Mouse (Mus musculus): ENCODE measurements around the gene Plk5.

DNA sequence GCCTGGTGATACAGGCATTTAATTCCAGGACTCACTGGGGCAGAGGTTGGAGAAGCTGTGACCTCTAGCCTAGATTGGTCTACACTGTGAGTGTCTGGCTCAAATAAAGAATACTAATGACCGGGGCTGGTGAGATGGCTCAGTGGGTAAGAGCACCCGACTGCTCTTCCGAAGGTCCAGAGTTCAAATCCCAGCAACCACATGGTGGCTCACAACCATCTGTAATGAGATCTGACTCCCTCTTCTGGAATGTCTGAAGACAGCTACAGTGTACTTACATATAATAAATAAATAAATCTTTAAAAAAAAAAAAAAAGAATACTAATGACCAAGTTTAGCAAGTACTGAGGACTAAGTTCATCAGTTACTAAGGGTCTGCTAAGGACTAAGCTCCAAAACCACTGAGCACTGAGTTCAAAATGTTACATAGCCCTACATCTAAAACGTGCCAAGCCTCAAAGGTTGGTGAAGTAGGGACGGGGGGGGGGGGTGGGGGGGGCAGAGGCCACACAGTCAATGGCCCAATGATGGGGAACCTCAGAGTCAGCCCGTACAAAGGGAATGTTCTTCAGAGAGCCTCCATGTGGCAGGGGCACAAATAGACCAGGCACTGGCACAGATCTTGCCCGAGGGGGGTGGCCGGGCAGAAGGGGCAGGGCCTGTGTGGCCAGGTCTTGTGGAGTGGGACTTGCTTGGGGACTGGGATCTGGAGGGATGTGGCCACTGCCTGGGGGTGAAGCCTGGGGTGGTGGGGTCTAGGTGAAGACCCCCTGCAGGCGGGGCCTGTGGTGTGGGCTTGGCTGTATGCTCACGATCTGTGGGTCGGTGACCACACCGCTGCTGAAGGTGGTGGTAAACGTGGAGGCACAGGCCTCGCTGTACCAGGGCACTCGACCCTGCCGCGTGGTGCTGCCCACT is 31.9 kb upstream of the Plk5 start:
- no peak for TF ChIP-seq POLR2A (IDR thresholded peaks at IDR 0.05; ENCODE audit: insufficient read depth, low read length)
- TF ChIP-seq EP300 (IDR thresholded peaks at IDR 0.05; ENCODE audit: insufficient read depth, low read depth, low read length): no peak
- TF ChIP-seq CTCF (IDR thresholded peaks at IDR 0.05; ENCODE audit: low read depth, low read length): no peak

Measured in ES-Bruce4 (cell line).